ENCODE assay signal across 7 mouse cellular contexts in genomic region chr6:85373066-85373860, GRCm38 (mm10). TPM values are rescaled to one million over a fixed set of nuclear protein-coding genes. Genes with fewer than 3 reads are reported as not detected.
A peak's percentile ranks its signal among the peaks of the same experiment; 100 is the strongest.
DNase-seq lines count a peak whose midpoint lies in the region; ATAC-seq and TF ChIP-seq lines count a peak whose summit lies in the region.

No protein-coding gene starts in this region.

- H3K4me1 ChIP-seq in lung, postnatal 0 days (ENCODE audit: insufficient read depth, low read depth, low read length) = peaks cover 25% of the 10 kb centered on the region
- H3K4me1 ChIP-seq in forebrain, embryonic 14.5 days (ENCODE audit: control insufficient read depth, insufficient read depth, low read length) = peaks cover 22% of the 10 kb centered on the region; the same call in 1 of the 2 replicates
- peaks cover 37% of the 10 kb centered on the region for H3K4me1 ChIP-seq in limb, embryonic 14.5 days (ENCODE audit: control insufficient read depth, insufficient read depth, low read length)
- H3K4me1 ChIP-seq in stomach, embryonic 15.5 days = peaks cover 37% of the 10 kb centered on the region

- no peaks in the 10 kb centered on the region for H3K9me3 ChIP-seq in lung, postnatal 0 days (ENCODE audit: low read length)
- H3K9me3 ChIP-seq in forebrain, embryonic 14.5 days (replicated peaks; ENCODE audit: control insufficient read depth, low read length) = no peaks in the 10 kb centered on the region
- H3K9me3 ChIP-seq in limb, embryonic 14.5 days (ENCODE audit: control insufficient read depth, low read length) = no peaks in the 10 kb centered on the region
- no peaks in the 10 kb centered on the region for H3K9me3 ChIP-seq in stomach, embryonic 15.5 days

- peak overlapping the region; percentile 97 for H3K4me2 ChIP-seq in lung, postnatal 0 days (replicated peaks; ENCODE audit: low read depth, low read length)
- peak overlapping the region; percentile 82 for H3K4me2 ChIP-seq in forebrain, embryonic 14.5 days (ENCODE audit: low read length)
- H3K4me2 ChIP-seq in limb, embryonic 14.5 days (replicated peaks; ENCODE audit: low read depth, low read length, severe bottlenecking) = peak overlapping the region; percentile 65
- H3K4me2 ChIP-seq in stomach, embryonic 15.5 days = peak overlapping the region; percentile 92

- no peak overlapping the region for H3K27ac ChIP-seq in lung, postnatal 0 days (ENCODE audit: low read length)
- H3K27ac ChIP-seq in forebrain, embryonic 14.5 days (ENCODE audit: low read depth, low read length) = no peak overlapping the region
- H3K27ac ChIP-seq in limb, embryonic 14.5 days (replicated peaks; ENCODE audit: low read depth, low read length) = no peak overlapping the region
- no peak overlapping the region for H3K27ac ChIP-seq in stomach, embryonic 15.5 days

- no peaks in the 10 kb centered on the region for H3K36me3 ChIP-seq in lung, postnatal 0 days (ENCODE audit: insufficient read depth, low read length)
- H3K36me3 ChIP-seq in forebrain, embryonic 14.5 days (ENCODE audit: control insufficient read depth, insufficient read depth, low read length) = no peaks in the 10 kb centered on the region
- peaks cover 3% of the 10 kb centered on the region; the same call in 1 of the 2 replicates for H3K36me3 ChIP-seq in limb, embryonic 14.5 days (ENCODE audit: control insufficient read depth, insufficient read depth, low read length)
- H3K36me3 ChIP-seq in stomach, embryonic 15.5 days = no peaks in the 10 kb centered on the region

- DNase-seq in lung, postnatal 0 days (ENCODE audit: low spot score) = no peak
- DNase-seq in lung, postnatal 14 days = no peak
- DNase-seq in forebrain, embryonic 14.5 days (ENCODE audit: low spot score) = no peak
- DNase-seq in limb, embryonic 14.5 days (ENCODE audit: low spot score) = no peak
- no peak for DNase-seq in layer of hippocampus, adult 9-11 months

- ATAC-seq in lung, postnatal 0 days = no peak
- no peak for ATAC-seq in forebrain, embryonic 14.5 days
- ATAC-seq in limb, embryonic 14.5 days (ENCODE audit: low FRiP score, low read depth) = no peak
- ATAC-seq in stomach, embryonic 15.5 days (ENCODE audit: insufficient read depth, low FRiP score, low read depth) = no peak
- ATAC-seq in frontal cortex, adult (ENCODE audit: low TSS enrichment) = no peak

- no peaks in the 10 kb centered on the region for H3K27me3 ChIP-seq in lung, postnatal 0 days (replicated peaks; ENCODE audit: insufficient read depth, low read length)
- H3K27me3 ChIP-seq in forebrain, embryonic 14.5 days (replicated peaks; ENCODE audit: control insufficient read depth, insufficient read depth, low read length) = no peaks in the 10 kb centered on the region
- no peaks in the 10 kb centered on the region for H3K27me3 ChIP-seq in limb, embryonic 14.5 days (ENCODE audit: control insufficient read depth, insufficient read depth, low read length)
- no peaks in the 10 kb centered on the region for H3K27me3 ChIP-seq in stomach, embryonic 15.5 days (replicated peaks)

- no peak for TF ChIP-seq POLR2A in limb, embryonic 14.5 days (IDR thresholded peaks at IDR 0.05; ENCODE audit: borderline replicate concordance, extremely low read depth, insufficient read depth, insufficient read length)

- no peak for TF ChIP-seq CTCF in lung, postnatal 0 days (IDR thresholded peaks at IDR 0.05)

- TF ChIP-seq EP300 in lung, postnatal 0 days (IDR thresholded peaks at IDR 0.05) = no peak

- peak overlapping the region; percentile 74 for H3K9ac ChIP-seq in lung, postnatal 0 days (replicated peaks; ENCODE audit: low read depth)
- peak overlapping the region; percentile 82 for H3K9ac ChIP-seq in forebrain, embryonic 14.5 days (ENCODE audit: low read length)
- peak overlapping the region; percentile 86 for H3K9ac ChIP-seq in limb, embryonic 14.5 days (ENCODE audit: low read depth, low read length, severe bottlenecking)
- no peak overlapping the region; the same call in 1 of the 2 replicates for H3K9ac ChIP-seq in stomach, embryonic 15.5 days

- H3K4me3 ChIP-seq in lung, postnatal 0 days (ENCODE audit: low read depth, low read length) = peak overlapping the region; percentile 77
- H3K4me3 ChIP-seq in forebrain, embryonic 14.5 days (ENCODE audit: low read depth, low read length) = peak overlapping the region; percentile 75
- peak overlapping the region; percentile 83 for H3K4me3 ChIP-seq in limb, embryonic 14.5 days (replicated peaks; ENCODE audit: low read length)
- peak overlapping the region; percentile 76 for H3K4me3 ChIP-seq in stomach, embryonic 15.5 days (replicated peaks)

- WGBS in lung, postnatal 0 days = 79% methylated on average over 10 of the region's 10 CpGs
- 87% methylated on average over 10 of the region's 10 CpGs for WGBS in forebrain, embryonic 14.5 days
- WGBS in limb, embryonic 14.5 days = 77% methylated on average over 10 of the region's 10 CpGs
- 85% methylated on average over 10 of the region's 10 CpGs for WGBS in stomach, embryonic 15.5 days

RNA-seq across cellular contexts. Expression of gene Rab11fip5, which starts 1.2 kb away (rescaled TPM):
- 11.2 and 12.2 TPM in 2 replicates for polyA plus RNA-seq in lung, postnatal 0 days (2015; fragmentation: Nextera tagmentation; extraction: Ambion mirVana)
- polyA plus RNA-seq in forebrain, embryonic 14.5 days (2014; fragmentation: Nextera tagmentation; extraction: Ambion mirVana) = 9.2 and 12.7 TPM in 2 replicates
- polyA plus RNA-seq in limb, embryonic 14.5 days (2012; rRNA removed) = 16.9 and 20.4 TPM in 2 replicates
- 15.9 and 16.8 TPM in 2 replicates for polyA plus RNA-seq in limb, embryonic 14.5 days (2014; fragmentation: Nextera tagmentation; extraction: Ambion mirVana)
- 11.1 and 12.2 TPM in 2 replicates for polyA plus RNA-seq in stomach, embryonic 15.5 days (2015; fragmentation: Nextera tagmentation; extraction: Ambion mirVana)

RNA-seq across cellular contexts. Expression of gene Sfxn5, which starts 40.0 kb away (rescaled TPM):
- polyA plus RNA-seq in lung, postnatal 0 days (2015; fragmentation: Nextera tagmentation; extraction: Ambion mirVana) = 8.0 and 9.9 TPM in 2 replicates
- 15.2 and 15.7 TPM in 2 replicates for polyA plus RNA-seq in forebrain, embryonic 14.5 days (2014; fragmentation: Nextera tagmentation; extraction: Ambion mirVana)
- polyA plus RNA-seq in limb, embryonic 14.5 days (2012; rRNA removed) = 5.8 and 7.4 TPM in 2 replicates
- polyA plus RNA-seq in limb, embryonic 14.5 days (2014; fragmentation: Nextera tagmentation; extraction: Ambion mirVana) = 6.6 and 9.3 TPM in 2 replicates
- polyA plus RNA-seq in stomach, embryonic 15.5 days (2015; fragmentation: Nextera tagmentation; extraction: Ambion mirVana) = 11.0 and 11.5 TPM in 2 replicates

RNA-seq across cellular contexts. Expression of gene Noto, which starts 50.4 kb away (rescaled TPM):
- polyA plus RNA-seq in lung, postnatal 0 days (2015; fragmentation: Nextera tagmentation; extraction: Ambion mirVana) = 0.24 and 0.27 TPM in 2 replicates
- not detected in 2 replicates for polyA plus RNA-seq in forebrain, embryonic 14.5 days (2014; fragmentation: Nextera tagmentation; extraction: Ambion mirVana)
- polyA plus RNA-seq in limb, embryonic 14.5 days (2012; rRNA removed) = not detected in 2 replicates
- not detected in 2 replicates for polyA plus RNA-seq in limb, embryonic 14.5 days (2014; fragmentation: Nextera tagmentation; extraction: Ambion mirVana)
- not detected in 2 replicates for polyA plus RNA-seq in stomach, embryonic 15.5 days (2015; fragmentation: Nextera tagmentation; extraction: Ambion mirVana)

RNA-seq across cellular contexts. Expression of gene Smyd5, which starts 58.5 kb away (rescaled TPM):
- polyA plus RNA-seq in lung, postnatal 0 days (2015; fragmentation: Nextera tagmentation; extraction: Ambion mirVana) = 13.3 and 14.8 TPM in 2 replicates
- 37.2 and 41.3 TPM in 2 replicates for polyA plus RNA-seq in forebrain, embryonic 14.5 days (2014; fragmentation: Nextera tagmentation; extraction: Ambion mirVana)
- 69.5 and 76.0 TPM in 2 replicates for polyA plus RNA-seq in limb, embryonic 14.5 days (2012; rRNA removed)
- polyA plus RNA-seq in limb, embryonic 14.5 days (2014; fragmentation: Nextera tagmentation; extraction: Ambion mirVana) = 40.2 and 45.4 TPM in 2 replicates
- polyA plus RNA-seq in stomach, embryonic 15.5 days (2015; fragmentation: Nextera tagmentation; extraction: Ambion mirVana) = 41.4 and 48.6 TPM in 2 replicates
